Mouse (Mus musculus): Measurements from ENCODE around the gene Rhbdf1. TPM values are rescaled to one million over a fixed set of nuclear protein-coding genes. Genes with fewer than 3 reads are reported as not detected.

Gene Rhbdf1
- polyA plus RNA-seq, 1 experiment = 52.3 TPM

GRCm38 (mm10) chr11:32266194-32266593 lies 44.1 kb upstream of the Rhbdf1 start:
- Histone ChIP-seq H3K27ac (ENCODE audit: insufficient read depth, low read length) (peak overlapping the region; percentile 23; the same call in 1 of the 2 replicates), H3K4me1 (ENCODE audit: control insufficient read depth, insufficient read depth, insufficient read length) (0 out of 2 replicates have a peak, but pooled peaks cover 2% of the 10 kb centered on the region), H3K36me3 (ENCODE audit: control insufficient read depth, insufficient read depth, low read length) (peaks cover 5% of the 10 kb centered on the region), H3K4me3 (ENCODE audit: extremely low read depth, insufficient read depth, insufficient read length) (no peak overlapping the region), H3K27me3 (ENCODE audit: control insufficient read depth, insufficient read depth, low read length) (no peaks in the 10 kb centered on the region)
- TF ChIP-seq POLR2A (IDR thresholded peaks at IDR 0.05; ENCODE audit: low read depth, low read length) (no peak), CTCF (IDR thresholded peaks at IDR 0.05; ENCODE audit: extremely low read depth, insufficient read depth, insufficient read length, insufficient replicate concordance) (no peak)
- no peak for DNase-seq (ENCODE audit: low read depth in 1 of 2, low spot score in 2 of 2)
- 92% methylated on average over 6 of the region's 6 CpGs for whole genome bisulfite sequencing

GRCm38 (mm10) chr11:32265117-32265738 lies 43.1 kb upstream of the Rhbdf1 start:
- no peak overlapping the region for H3K27ac ChIP-seq (ENCODE audit: insufficient read depth, low read length)
- H3K4me1 ChIP-seq (ENCODE audit: control insufficient read depth, insufficient read depth, insufficient read length) = 0 out of 2 replicates have a peak, but pooled peaks cover 2% of the 10 kb centered on the region
- H3K36me3 ChIP-seq (ENCODE audit: control insufficient read depth, insufficient read depth, low read length) = peaks cover 10% of the 10 kb centered on the region
- no peak overlapping the region for H3K4me3 ChIP-seq (ENCODE audit: extremely low read depth, insufficient read depth, insufficient read length)
- H3K27me3 ChIP-seq (ENCODE audit: control insufficient read depth, insufficient read depth, low read length) = no peaks in the 10 kb centered on the region
- no peak for DNase-seq (ENCODE audit: low read depth in 1 of 2, low spot score in 2 of 2)
- WGBS = 71% methylated on average over 3 of the region's 3 CpGs
- TF ChIP-seq CTCF (IDR thresholded peaks at IDR 0.05; ENCODE audit: extremely low read depth, insufficient read depth, insufficient read length, insufficient replicate concordance) = no peak
- no peak for TF ChIP-seq POLR2A (IDR thresholded peaks at IDR 0.05; ENCODE audit: low read depth, low read length)

- 92% methylated on average over 10 of the region's 10 CpGs for WGBS
- Histone ChIP-seq H3K27ac (ENCODE audit: insufficient read depth, low read length) (no peak overlapping the region), H3K36me3 (ENCODE audit: control insufficient read depth, insufficient read depth, low read length) (peaks cover 10% of the 10 kb centered on the region), H3K4me3 (ENCODE audit: extremely low read depth, insufficient read depth, insufficient read length) (no peak overlapping the region), H3K27me3 (ENCODE audit: control insufficient read depth, insufficient read depth, low read length) (no peaks in the 10 kb centered on the region), H3K4me1 (ENCODE audit: control insufficient read depth, insufficient read depth, insufficient read length) (no peaks in the 10 kb centered on the region)
- DNase-seq (ENCODE audit: low read depth in 1 of 2, low spot score in 2 of 2) = no peak
- no peak for TF ChIP-seq CTCF (IDR thresholded peaks at IDR 0.05; ENCODE audit: extremely low read depth, insufficient read depth, insufficient read length, insufficient replicate concordance)
- TF ChIP-seq POLR2A (IDR thresholded peaks at IDR 0.05; ENCODE audit: low read depth, low read length) = no peak
Measured at GRCm38 (mm10) chr11:32262674-32263415, 40.7 kb upstream of the Rhbdf1 start.

GRCm38 (mm10) chr11:32256566-32256965 lies 34.5 kb upstream of the Rhbdf1 start:
- H3K27me3 ChIP-seq (ENCODE audit: control insufficient read depth, insufficient read depth, low read length) = no peaks in the 10 kb centered on the region
- H3K4me1 ChIP-seq (ENCODE audit: control insufficient read depth, insufficient read depth, insufficient read length) = no peaks in the 10 kb centered on the region
- 88% methylated on average over 3 of the region's 3 CpGs for WGBS
- DNase-seq (ENCODE audit: low read depth in 1 of 2, low spot score in 2 of 2) = no peak
- H3K36me3 ChIP-seq (ENCODE audit: control insufficient read depth, insufficient read depth, low read length) = peaks cover 14% of the 10 kb centered on the region
- H3K4me3 ChIP-seq (ENCODE audit: extremely low read depth, insufficient read depth, insufficient read length) = no peak overlapping the region
- H3K27ac ChIP-seq (ENCODE audit: insufficient read depth, low read length) = peak overlapping the region; percentile 7; the same call in 1 of the 2 replicates
- no peak for TF ChIP-seq CTCF (IDR thresholded peaks at IDR 0.05; ENCODE audit: extremely low read depth, insufficient read depth, insufficient read length, insufficient replicate concordance)
- TF ChIP-seq POLR2A (IDR thresholded peaks at IDR 0.05; ENCODE audit: low read depth, low read length) = no peak

GRCm38 (mm10) chr11:32256146-32256545 lies 34.0 kb upstream of the Rhbdf1 start:
- no peaks in the 10 kb centered on the region for H3K4me1 ChIP-seq (ENCODE audit: control insufficient read depth, insufficient read depth, insufficient read length)
- no peak for DNase-seq (ENCODE audit: low read depth in 1 of 2, low spot score in 2 of 2)

GRCm38 (mm10) chr11:32253121-32253520 lies 31.0 kb upstream of the Rhbdf1 start:
- 100% methylated on average over 1 of the region's 1 CpGs for WGBS
- no peak overlapping the region for H3K27ac ChIP-seq (ENCODE audit: insufficient read depth, low read length)
- H3K4me3 ChIP-seq (ENCODE audit: extremely low read depth, insufficient read depth, insufficient read length) = no peak overlapping the region
- H3K27me3 ChIP-seq (ENCODE audit: control insufficient read depth, insufficient read depth, low read length) = no peaks in the 10 kb centered on the region
- no peak for DNase-seq (ENCODE audit: low read depth in 1 of 2, low spot score in 2 of 2)
- peaks cover 16% of the 10 kb centered on the region for H3K36me3 ChIP-seq (ENCODE audit: control insufficient read depth, insufficient read depth, low read length)
- H3K4me1 ChIP-seq (ENCODE audit: control insufficient read depth, insufficient read depth, insufficient read length) = no peaks in the 10 kb centered on the region
- TF ChIP-seq POLR2A (IDR thresholded peaks at IDR 0.05; ENCODE audit: low read depth, low read length) (no peak), CTCF (IDR thresholded peaks at IDR 0.05; ENCODE audit: extremely low read depth, insufficient read depth, insufficient read length, insufficient replicate concordance) (no peak)

More at GRCm38 (mm10) chr11:32256146-32256545, 34.0 kb upstream of the Rhbdf1 start:
- Histone ChIP-seq H3K27ac (ENCODE audit: insufficient read depth, low read length) (no peak overlapping the region), H3K27me3 (ENCODE audit: control insufficient read depth, insufficient read depth, low read length) (no peaks in the 10 kb centered on the region), H3K36me3 (ENCODE audit: control insufficient read depth, insufficient read depth, low read length) (peaks cover 13% of the 10 kb centered on the region), H3K4me3 (ENCODE audit: extremely low read depth, insufficient read depth, insufficient read length) (no peak overlapping the region)
- WGBS = 86% methylated on average over 1 of the region's 1 CpGs
- TF ChIP-seq CTCF (IDR thresholded peaks at IDR 0.05; ENCODE audit: extremely low read depth, insufficient read depth, insufficient read length, insufficient replicate concordance) = no peak
- TF ChIP-seq POLR2A (IDR thresholded peaks at IDR 0.05; ENCODE audit: low read depth, low read length) = no peak
